Mouse (Mus musculus) kidney, adult 2 months (tissue): ENCODE results near the gene Fbxl13.

Source experiments
- CTCF ChIP-seq: fragments of 200-500 bp; conservative IDR thresholded peaks from 2 replicates; pipeline ENCODE4 v1.5.1; 2011; ENCODE audit warnings: low read depth, mild to moderate bottlenecking, control low read depth, low read length, moderate library complexity, mixed read lengths; ENCODE audit not compliant: insufficient read depth, insufficient read length
- POLR2A ChIP-seq: fragments of 200-500 bp; IDR thresholded peaks from one replicate; pipeline ENCODE4 v1.6.1; 2011; ENCODE audit warnings: low read depth, low read length, control low read depth

- TF ChIP-seq POLR2A (no peak), CTCF (no peak)
Measured at GRCm38 (mm10) chr5:21518207-21518606, 127.2 kb downstream of the Fbxl13 start.
